Mouse (Mus musculus): ENCODE results near the gene Alox5.

The Alox5 gene

DNA sequence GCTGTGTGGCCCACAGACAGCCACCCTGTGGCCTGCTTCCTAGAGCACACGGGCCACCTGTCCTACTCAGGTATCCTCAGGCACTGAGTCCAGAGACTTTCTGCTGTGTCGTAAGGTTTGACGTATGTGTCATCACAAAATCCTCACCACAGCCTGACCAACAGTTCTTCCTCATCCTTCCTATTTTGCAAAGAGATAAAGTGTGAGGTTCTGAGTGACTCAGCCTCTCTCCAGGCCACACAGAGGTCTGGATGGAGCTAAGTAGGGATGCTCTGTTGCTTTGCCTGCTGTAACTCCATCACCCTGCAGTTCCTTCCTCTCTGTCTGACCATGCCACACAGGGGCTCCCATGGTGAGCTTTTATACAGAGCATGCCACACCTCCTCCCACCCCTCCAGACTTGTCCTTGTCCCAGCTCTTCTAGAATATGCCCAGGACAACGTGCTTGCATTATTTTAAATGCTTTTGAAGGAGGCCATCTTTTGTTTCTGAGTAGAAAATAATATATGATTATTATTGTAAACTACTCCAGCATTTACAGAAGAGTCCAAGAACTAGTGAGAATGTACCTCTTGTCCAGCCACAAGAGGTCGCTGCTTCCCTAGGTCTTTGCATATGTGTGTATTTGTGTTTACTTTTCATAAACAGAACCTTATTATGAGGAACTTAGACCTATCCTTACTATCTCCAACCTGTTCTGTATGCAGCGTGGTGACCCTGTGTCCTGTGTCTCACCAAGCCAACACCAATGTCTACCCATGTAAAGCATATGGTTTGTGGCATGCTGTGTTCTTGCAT lies 43.3 kb downstream of the Alox5 start:
- peak; percentile 56 for DNase-seq (ENCODE audit: extremely low read depth, low read depth)

- peak; percentile 50 for DNase-seq (ENCODE audit: extremely low read depth, low read depth)
Observed at GRCm38 (mm10) chr6:116416000-116416552, 44.9 kb downstream of the Alox5 start.

DNA sequence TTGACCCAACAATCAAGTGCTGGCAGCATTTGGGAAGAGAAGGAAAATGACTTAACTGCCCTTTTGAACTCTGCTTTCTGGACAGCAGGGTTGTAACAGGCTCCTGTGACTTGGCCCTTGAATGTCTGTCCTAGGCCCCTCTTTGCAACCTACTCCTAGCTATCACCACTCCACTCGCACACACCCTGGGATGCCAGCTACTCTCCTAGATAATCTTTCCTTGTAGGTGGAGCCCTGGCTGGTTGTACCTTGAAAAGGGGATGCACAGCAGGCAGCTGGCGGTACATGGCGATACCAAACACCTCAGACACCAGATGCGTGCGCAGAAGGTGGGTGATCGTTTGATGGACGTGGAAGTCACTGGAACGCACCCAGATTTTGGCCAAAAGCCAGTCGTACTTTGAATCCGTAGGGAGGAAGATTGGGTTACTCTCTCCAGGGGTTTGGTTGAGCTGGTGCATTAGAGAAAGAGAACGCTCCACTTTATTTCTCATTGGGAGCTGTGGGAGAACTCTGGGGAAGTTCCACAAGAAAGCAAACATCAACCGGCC lies 45.8 kb downstream of the Alox5 start:
- DNase-seq (ENCODE audit: extremely low read depth, low read depth): no peak

DNA sequence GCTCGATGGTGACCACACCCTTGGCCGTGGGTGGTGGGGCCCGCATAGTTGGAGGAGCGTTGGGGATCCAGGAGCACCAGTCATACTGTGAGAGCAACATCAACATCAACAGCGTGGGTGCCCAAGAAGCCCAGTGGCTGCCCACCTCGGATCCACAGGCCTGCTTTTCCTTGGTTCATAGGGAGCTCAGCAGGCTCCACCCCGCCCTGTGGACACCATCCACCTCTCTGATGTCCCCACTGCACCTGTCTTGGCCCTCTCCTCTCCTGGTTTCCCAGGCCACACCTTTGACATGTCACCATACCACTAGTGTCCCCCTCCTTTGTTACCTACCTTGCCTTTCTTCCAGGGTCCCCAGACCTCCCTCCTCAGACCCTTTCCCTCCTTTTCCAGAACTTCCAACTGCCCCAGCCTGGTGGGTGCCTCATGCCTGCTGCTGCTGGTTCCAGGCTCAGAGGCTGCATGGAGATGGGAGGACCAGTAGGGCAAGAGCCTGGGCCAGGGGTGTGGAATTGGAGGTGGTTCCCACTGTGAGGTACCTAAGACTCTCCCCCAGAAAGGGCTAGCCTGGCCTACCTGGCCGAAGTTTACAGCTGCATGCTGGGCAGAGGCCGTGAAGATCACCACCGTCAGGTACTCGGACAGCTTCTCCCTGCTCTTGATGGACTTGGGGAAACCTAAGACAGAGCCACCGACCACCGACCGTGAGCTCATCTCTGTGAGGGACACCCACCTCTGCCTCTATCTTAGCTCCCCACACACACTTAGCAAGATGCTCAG lies 48.2 kb downstream of the Alox5 start:
- DNase-seq (ENCODE audit: extremely low read depth, low read depth): no peak

- no peak for DNase-seq (ENCODE audit: extremely low read depth, low read depth)
Observed at GRCm38 (mm10) chr6:116411716-116412115, 49.3 kb downstream of the Alox5 start.

- no peak for DNase-seq (ENCODE audit: extremely low read depth, low read depth)
Observed at GRCm38 (mm10) chr6:116410436-116410835, 50.5 kb downstream of the Alox5 start.

- no peak for DNase-seq (ENCODE audit: extremely low read depth, low read depth)
Observed at GRCm38 (mm10) chr6:116407956-116408657, 52.9 kb downstream of the Alox5 start.

- no peak for DNase-seq (ENCODE audit: extremely low read depth, low read depth)
Observed at GRCm38 (mm10) chr6:116407216-116407615, 53.8 kb downstream of the Alox5 start.

DNA sequence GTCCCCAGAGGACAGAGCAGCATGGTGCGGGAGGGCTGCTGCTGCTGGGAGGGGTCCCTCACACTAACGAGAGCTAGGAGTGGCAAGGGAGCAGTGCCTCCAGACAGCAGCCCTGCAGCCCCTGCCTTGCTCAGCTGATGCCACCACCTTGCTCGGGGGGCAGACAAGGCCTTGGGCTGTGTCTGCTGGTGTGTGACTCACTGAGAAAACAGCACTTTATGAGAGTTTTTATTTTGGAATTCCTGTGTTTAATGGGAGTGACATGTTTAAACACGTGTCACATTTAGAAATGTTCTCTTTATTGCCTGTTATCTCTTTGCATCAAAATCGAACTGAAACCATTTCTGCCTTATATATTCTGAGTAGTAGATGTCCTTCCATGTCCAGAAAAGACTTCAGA lies 54.3 kb downstream of the Alox5 start:
- DNase-seq (ENCODE audit: extremely low read depth, low read depth): no peak

DNA sequence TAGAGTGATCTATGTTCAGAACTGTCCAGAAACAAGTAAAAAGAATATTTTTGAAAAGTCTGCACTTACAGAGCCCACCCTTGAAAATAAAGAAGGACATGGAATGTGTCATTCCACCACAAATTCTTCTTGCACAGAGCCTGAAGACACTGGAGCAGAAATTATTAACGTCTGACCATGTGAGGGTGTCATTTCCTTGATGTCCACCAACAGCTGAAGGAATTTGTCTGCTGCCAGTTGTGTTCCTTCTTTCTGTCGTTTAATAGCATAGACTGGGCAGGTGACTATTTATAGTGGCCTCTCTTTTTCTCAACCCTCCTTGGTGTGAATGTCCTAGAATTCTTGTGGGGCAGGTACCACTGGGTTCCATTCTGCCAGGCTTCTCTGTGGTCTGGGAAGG lies 54.8 kb downstream of the Alox5 start:
- no peak for DNase-seq (ENCODE audit: extremely low read depth, low read depth)

DNA sequence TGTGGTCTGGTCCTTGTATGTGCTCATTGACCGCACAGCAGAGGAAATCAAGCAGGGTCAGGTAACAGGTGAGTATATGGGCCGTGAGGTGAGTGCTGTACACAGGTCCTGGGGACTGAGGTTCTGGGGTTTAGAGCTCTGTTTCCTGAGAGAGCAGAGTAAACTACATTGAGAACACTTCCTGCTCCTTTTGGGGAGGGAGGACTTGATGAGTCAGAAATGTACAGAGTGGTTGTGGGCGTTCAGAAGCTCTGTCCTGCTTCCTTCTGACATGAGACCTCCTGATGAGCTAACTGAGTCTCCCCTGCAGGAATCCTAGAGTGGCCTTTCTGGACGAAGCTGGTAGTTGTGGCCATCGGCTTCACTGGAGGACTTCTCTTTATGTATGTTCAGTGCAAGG lies 55.3 kb downstream of the Alox5 start:
- no peak for DNase-seq (ENCODE audit: extremely low read depth, low read depth)

- DNase-seq (ENCODE audit: extremely low read depth, low read depth): no peak
Observed at GRCm38 (mm10) chr6:116405243-116405642, 55.7 kb downstream of the Alox5 start.

GRCm38 (mm10) chr6:116402426-116402825 lies 58.6 kb downstream of the Alox5 start:
- no peak for DNase-seq (ENCODE audit: extremely low read depth, low read depth)

GRCm38 (mm10) chr6:116401746-116402423 lies 59.1 kb downstream of the Alox5 start:
- no peak for DNase-seq (ENCODE audit: extremely low read depth, low read depth)

DNA sequence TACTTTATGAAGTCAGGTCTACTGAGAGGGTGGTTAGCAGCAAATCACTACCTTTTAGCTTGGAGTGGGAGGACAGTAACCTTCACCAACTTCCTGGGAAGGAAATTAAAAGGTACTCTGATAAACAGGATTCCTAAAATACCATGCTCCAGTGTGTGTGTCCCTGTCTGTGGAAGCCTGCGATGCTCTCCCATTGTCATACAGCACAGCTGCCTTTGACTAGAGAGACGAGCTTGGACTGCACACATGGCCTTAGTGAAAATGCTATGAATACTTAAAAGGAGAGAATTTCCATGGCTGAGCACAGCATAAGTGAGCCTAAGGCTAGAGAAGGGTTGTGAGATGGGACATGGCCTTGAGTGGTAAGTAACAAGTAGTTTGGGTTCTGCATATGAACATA lies 62.8 kb downstream of the Alox5 start:
- no peak for DNase-seq (ENCODE audit: extremely low read depth, low read depth)

GRCm38 (mm10) chr6:116397621-116398020 lies 63.4 kb downstream of the Alox5 start:
- no peak for DNase-seq (ENCODE audit: extremely low read depth, low read depth)

DNA sequence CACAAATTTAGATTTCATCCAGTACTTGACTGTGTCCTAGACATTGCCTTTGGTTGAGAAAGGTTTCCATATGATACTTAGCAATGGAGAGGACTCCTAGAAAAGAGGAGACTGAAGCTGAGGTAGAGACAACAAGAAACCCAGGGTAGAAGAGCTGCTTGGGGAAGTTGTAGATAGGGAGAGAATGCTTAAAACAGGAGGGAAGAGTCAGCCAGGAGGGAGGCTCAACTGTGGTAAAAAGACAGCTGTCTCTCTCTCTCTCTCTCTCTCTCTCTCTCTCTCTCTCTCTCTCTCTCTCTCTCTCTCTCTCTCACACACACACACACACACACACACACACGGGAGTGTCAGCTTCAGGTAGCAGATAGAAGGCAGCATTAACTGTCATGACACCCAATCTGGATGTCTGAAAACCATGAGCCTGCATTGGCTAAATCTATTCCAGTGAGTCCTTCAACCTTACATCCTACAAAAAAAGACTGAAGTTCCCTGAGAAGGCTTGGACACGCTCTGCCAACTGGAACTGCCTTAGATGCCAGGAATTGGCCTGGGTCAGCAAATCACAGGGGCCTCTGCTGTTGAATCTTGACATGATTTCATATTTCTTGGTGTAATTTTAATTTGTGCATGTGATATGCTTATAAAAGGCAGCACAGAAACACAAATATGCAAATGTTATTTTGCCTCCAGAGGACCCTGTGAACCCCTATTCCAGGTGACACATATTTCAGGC lies 65.9 kb downstream of the Alox5 start:
- no peak for DNase-seq (ENCODE audit: extremely low read depth, low read depth)

DNA sequence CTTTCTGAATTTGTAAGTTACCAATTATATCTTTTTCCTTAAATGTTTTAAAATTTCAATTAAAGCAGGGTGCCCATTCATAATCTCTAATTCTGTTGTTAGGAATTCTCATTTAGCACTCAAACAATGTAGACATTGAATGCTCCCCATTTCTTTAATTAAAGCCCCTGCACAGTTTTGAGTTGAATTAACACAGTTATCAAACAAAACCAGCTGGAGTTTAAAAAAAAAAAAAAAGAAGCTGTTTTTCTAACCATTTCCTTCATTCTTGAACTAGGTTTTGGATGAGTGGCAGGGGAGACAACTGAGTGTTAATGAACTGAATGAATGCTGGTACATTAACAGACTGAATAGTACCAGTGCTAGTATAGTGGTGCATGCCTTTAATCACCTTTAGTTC lies 71.5 kb downstream of the Alox5 start:
- no peak for DNase-seq (ENCODE audit: extremely low read depth, low read depth)

DNA sequence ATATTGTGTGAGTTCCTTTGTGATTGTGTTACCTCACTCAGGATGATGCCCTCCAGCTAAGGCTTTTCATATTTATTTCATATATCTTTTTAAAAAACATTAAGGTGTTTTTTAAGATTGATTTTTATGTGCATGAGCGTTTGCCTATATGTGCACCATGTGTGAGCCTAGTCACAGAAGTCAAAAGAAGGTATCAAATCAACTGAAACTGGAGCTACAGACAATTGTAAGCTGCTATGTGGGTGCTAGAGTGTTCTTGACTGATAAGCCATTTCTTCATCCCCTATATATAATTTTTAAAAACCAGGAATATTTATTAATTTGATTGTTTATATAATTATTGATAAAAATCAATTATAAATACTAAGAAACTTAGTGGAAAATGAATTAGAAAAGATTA lies 72.9 kb downstream of the Alox5 start:
- DNase-seq (ENCODE audit: extremely low read depth, low read depth): no peak

GRCm38 (mm10) chr6:116386506-116386905 lies 74.5 kb downstream of the Alox5 start:
- DNase-seq (ENCODE audit: extremely low read depth, low read depth): no peak

All from MEL-GATA-1-ER (cell line).